In the genomic region with DNA sequence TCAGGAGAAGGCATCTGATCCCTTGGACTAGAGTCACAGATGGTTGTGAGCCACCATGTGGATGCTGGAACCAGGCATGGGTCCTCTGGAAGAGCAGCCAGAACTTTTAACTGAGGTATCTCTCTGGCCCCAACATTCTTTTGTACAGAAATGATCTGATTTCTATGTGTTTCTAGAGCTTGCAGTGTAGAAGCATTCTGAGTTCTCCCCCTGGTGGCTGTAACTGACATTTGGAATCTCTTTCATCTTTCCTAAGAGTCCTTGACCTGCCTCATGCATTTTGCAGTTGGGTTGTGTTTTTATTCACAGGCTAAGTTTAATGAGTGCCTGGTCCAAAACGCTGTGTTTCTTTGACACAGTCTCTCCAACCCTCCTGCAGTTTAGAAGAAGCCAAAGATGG, we compare ENCODE assay signal across 9 mouse cellular contexts. TPM values are rescaled to one million over a fixed set of nuclear protein-coding genes. Genes with fewer than 3 reads are reported as not detected.
A peak's percentile ranks its signal among the peaks of the same experiment; 100 is the strongest.
DNase-seq lines count a peak whose midpoint lies in the region; ATAC-seq lines count a peak whose summit lies in the region.
"Had no signal": no experiment of that assay in that cellular context is flagged by ENCODE, and none has a peak within 500 bp of the region (broad histone marks: within the 10 kb centered on the region; RNA-seq: fewer than 3 reads in every experiment).

No protein-coding gene starts in this region.

- no peaks in the 10 kb centered on the region for H3K36me3 ChIP-seq in heart, embryonic 10.5 days
- H3K36me3 ChIP-seq in embryonic facial prominence, embryonic 11.5 days (replicated peaks; ENCODE audit: control insufficient read depth, insufficient read depth, low read depth, low read length), result no peaks in the 10 kb centered on the region

- 10% methylated on average over 1 of the region's 1 CpGs for WGBS in heart, embryonic 10.5 days
- 33% methylated on average over 1 of the region's 1 CpGs for WGBS in embryonic facial prominence, embryonic 11.5 days

- H3K27me3 ChIP-seq in heart, embryonic 10.5 days (ENCODE audit: insufficient read depth, poor library complexity, severe bottlenecking), result no peaks in the 10 kb centered on the region
- H3K27me3 ChIP-seq in embryonic facial prominence, embryonic 11.5 days (ENCODE audit: control insufficient read depth, insufficient read depth, low read length), result no peaks in the 10 kb centered on the region

- H3K4me3 ChIP-seq in heart, embryonic 10.5 days, result no peak overlapping the region
- no peak overlapping the region for H3K4me3 ChIP-seq in embryonic facial prominence, embryonic 11.5 days (ENCODE audit: low read depth, low read length)
- H3K4me3 ChIP-seq: myocyte had no signal

- H3K9me3 ChIP-seq in heart, embryonic 10.5 days, result no peaks in the 10 kb centered on the region
- no peaks in the 10 kb centered on the region for H3K9me3 ChIP-seq in embryonic facial prominence, embryonic 11.5 days (replicated peaks; ENCODE audit: control insufficient read depth, low read length)

- peaks cover 11% of the 10 kb centered on the region; the same call in 1 of the 2 replicates for H3K4me1 ChIP-seq in heart, embryonic 10.5 days
- no peaks in the 10 kb centered on the region for H3K4me1 ChIP-seq in embryonic facial prominence, embryonic 11.5 days (ENCODE audit: control insufficient read depth, insufficient read depth, low read length)

- DNase-seq in heart, postnatal 4 days, result peak; percentile 26
- DNase-seq in heart, embryonic 10.5 days (ENCODE audit: low spot score), result no peak
- peak; percentile 56 to 65 for DNase-seq in right cerebral cortex, adult 2 months (ENCODE audit: low spot score in 2 of 2)
- DNase-seq in right cerebral cortex, postnatal 14 days, result no peak
- DNase-seq in embryonic facial prominence, embryonic 11.5 days (ENCODE audit: low spot score), result peak; percentile 64
- DNase-seq in natural killer cell, adult 2 months (ENCODE audit: low spot score in 2 of 2), result no peak
- no peak for DNase-seq in yolk sac, embryonic 10.5 days (ENCODE audit: low spot score)
- DNase-seq in neural tube, embryonic 10.5 days (ENCODE audit: extremely low spot score, low spot score), result no peak

- no peak overlapping the region for H3K4me2 ChIP-seq in embryonic facial prominence, embryonic 11.5 days (ENCODE audit: low read depth, low read length)

- no peak overlapping the region for H3K9ac ChIP-seq in embryonic facial prominence, embryonic 11.5 days (replicated peaks; ENCODE audit: low read length)

- no peak overlapping the region for H3K27ac ChIP-seq in heart, embryonic 10.5 days
- no peak overlapping the region for H3K27ac ChIP-seq in embryonic facial prominence, embryonic 11.5 days (replicated peaks; ENCODE audit: low read depth, low read length)

- ATAC-seq in embryonic facial prominence, embryonic 11.5 days (replicated peaks; ENCODE audit: insufficient number of reproducible peaks, low FRiP score, low TSS enrichment, low read depth), result no peak

RNA-seq across cellular contexts. Expression of gene Pmp22, which starts 43.2 kb away (rescaled TPM):
- 10 to 100 TPM; 90.1 to 91.4 TPM for total RNA-seq in heart, postnatal 4 days (2021)
- polyA plus RNA-seq in heart, embryonic 10.5 days (2016; fragmentation: Nextera tagmentation; extraction: Ambion mirVana), result 98.2 and 147 TPM in 2 replicates
- polyA plus RNA-seq in embryonic facial prominence, embryonic 11.5 days (2014; fragmentation: Nextera tagmentation; extraction: Ambion mirVana), result 48.2 and 49.8 TPM in 2 replicates

Comparison
In these comparisons a context has a peak if more than half of its experiments do, and no peak if none do; other contexts are left out.
1. DNase-seq: peak in heart, postnatal 4 days (single experiment), right cerebral cortex, adult 2 months (2 of 2) and embryonic facial prominence, embryonic 11.5 days (single experiment); none in heart, embryonic 10.5 days (single experiment), right cerebral cortex, postnatal 14 days (single experiment), natural killer cell, adult 2 months (0 of 2), yolk sac, embryonic 10.5 days (single experiment) and neural tube, embryonic 10.5 days (single experiment).